Mouse (Mus musculus) bone marrow, adult 2 months (tissue): ENCODE data around the gene Noa1.

Experiments used
- CTCF ChIP-seq: fragments of 200-500 bp; IDR thresholded peaks from 2 replicates; pipeline ENCODE4 v1.5.1; 2011; ENCODE audit warnings: low read length, control low read depth; ENCODE audit not compliant: control insufficient read depth, insufficient read depth
- POLR2A ChIP-seq: fragments of 200-500 bp; IDR thresholded peaks from 2 replicates; pipeline ENCODE4 v1.6.1; 2011; ENCODE audit warnings: low read depth, mild to moderate bottlenecking, control low read depth, low read length, borderline replicate concordance; ENCODE audit not compliant: control insufficient read depth

DNA sequence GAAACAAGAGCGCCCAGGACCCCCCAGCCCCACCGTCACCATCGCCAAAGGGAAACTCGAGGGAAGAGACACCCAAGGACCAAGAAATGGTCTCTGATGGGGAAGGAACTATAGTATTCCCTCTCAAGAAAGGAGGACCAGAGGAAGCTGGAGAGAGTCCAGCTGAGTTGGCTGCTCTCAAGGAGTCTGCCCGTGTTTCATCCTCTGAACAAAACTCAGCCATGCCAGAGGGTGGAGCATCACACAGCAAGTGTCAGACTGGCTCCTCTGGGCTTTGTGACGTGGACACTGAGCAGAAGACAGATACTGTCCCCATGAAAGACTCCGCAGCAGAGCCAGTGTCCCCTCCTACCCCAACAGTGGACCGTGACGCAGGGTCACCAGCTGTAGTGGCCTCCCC, 27.6 kb downstream of the Noa1 start:
- TF ChIP-seq POLR2A (no peak), CTCF (no peak)
